Mouse (Mus musculus) intestine, embryonic 14.5 days (tissue): Measurements from ENCODE around the gene Stk10. TPM values are rescaled to one million over a fixed set of nuclear protein-coding genes. Genes with fewer than 3 reads are reported as not detected.

Experiments
- ATAC-seq: fragments of 200-750 bp; cut with Nextera tagmentation; replicated peaks from 2 replicates; pipeline ENCODE4 v1.8.0; 2017; ENCODE audit warnings: low read depth, moderate number of reproducible peaks, moderate TSS enrichment, moderate library complexity; ENCODE audit not compliant: low FRiP score, low TSS enrichment
- DNase-seq: peaks from one replicate; pipeline ENCODE4 v3.0.0-alpha.2; 2018; ENCODE audit warnings: low spot score
- H3K27ac ChIP-seq: fragments of 300-500 bp; sonication (generic); 2 replicates; pipeline ENCODE4 v1.5.1; 2014; ENCODE audit warnings: low read depth, mild to moderate bottlenecking, control low read depth
- H3K27me3 ChIP-seq: fragments of 300-500 bp; sonication (generic); replicated peaks from 2 replicates; pipeline ENCODE4 v1.6.1; 2014; ENCODE audit warnings: low read length, control low read depth; ENCODE audit not compliant: control insufficient read depth, insufficient read depth
- H3K36me3 ChIP-seq: fragments of 300-500 bp; sonication (generic); 2 replicates; pipeline ENCODE4 v1.6.1; 2014; ENCODE audit warnings: low read length, control low read depth; ENCODE audit not compliant: control insufficient read depth, insufficient read depth
- H3K4me1 ChIP-seq: fragments of 300-500 bp; sonication (generic); replicated peaks from 2 replicates; pipeline ENCODE4 v1.6.1; 2014; ENCODE audit warnings: low read length, control low read depth, mixed read lengths; ENCODE audit not compliant: control insufficient read depth, insufficient read depth
- H3K4me2 ChIP-seq: fragments of 300-500 bp; sonication (generic); 2 replicates; pipeline ENCODE4 v1.6.1; 2014; ENCODE audit warnings: low read length
- H3K4me3 ChIP-seq: fragments of 300-500 bp; sonication (generic); 2 replicates; pipeline ENCODE4 v1.5.1; 2014; ENCODE audit warnings: low read depth, low read length, control low read depth, mixed read lengths
- H3K9ac ChIP-seq: fragments of 300-500 bp; sonication (generic); 2 replicates; pipeline ENCODE4 v1.6.1; 2014; ENCODE audit warnings: mild to moderate bottlenecking, low read length
- H3K9me3 ChIP-seq: fragments of 300-500 bp; sonication (generic); 2 replicates; pipeline ENCODE4 v1.6.1; 2016; ENCODE audit warnings: low read length, control low read depth; ENCODE audit not compliant: control insufficient read depth
- WGBS: fragments of 180-500 bp; shearing (Covaris S2); extraction: QIAGEN DNeasy Blood & Tissue Kit; methylation state at CpG from one replicate; pipeline ENCODE4 v1.1.7; 2014; 5-methylcytosine and 5-hydroxymethylcytosine counted together
- polyA plus RNA-seq: library from polyadenylated mRNA; unstranded; fragments of >200 nt; fragmentation: Nextera tagmentation; extraction: Ambion mirVana; gene quantifications from 2 replicates; pipeline ENCODE4 v1.2.1, GENCODE M21; 2014

Stk10 gene
- polyA plus RNA-seq, 1 experiment from 2014 or later, result 3.0 TPM

GRCm38 (mm10) chr11:32605131-32605860 is 72.2 kb downstream of the Stk10 start:
- H3K27ac ChIP-seq, result peak overlapping the region; percentile 76
- peak; percentile 70 for DNase-seq
- peaks cover 21% of the 10 kb centered on the region for H3K4me1 ChIP-seq
- H3K4me2 ChIP-seq, result no peak overlapping the region
- no peak overlapping the region for H3K9ac ChIP-seq
- no peaks in the 10 kb centered on the region for H3K27me3 ChIP-seq
- 50% methylated on average over 7 of the region's 7 CpGs for WGBS
- no peak overlapping the region for H3K4me3 ChIP-seq
- no peaks in the 10 kb centered on the region for H3K9me3 ChIP-seq
- peak; percentile 41; the same call in 1 of the 2 replicates for ATAC-seq
- no peaks in the 10 kb centered on the region for H3K36me3 ChIP-seq

GRCm38 (mm10) chr11:32605907-32606306 is 72.8 kb downstream of the Stk10 start:
- no peak for ATAC-seq
- 78% methylated on average over 3 of the region's 3 CpGs for WGBS

DNA sequence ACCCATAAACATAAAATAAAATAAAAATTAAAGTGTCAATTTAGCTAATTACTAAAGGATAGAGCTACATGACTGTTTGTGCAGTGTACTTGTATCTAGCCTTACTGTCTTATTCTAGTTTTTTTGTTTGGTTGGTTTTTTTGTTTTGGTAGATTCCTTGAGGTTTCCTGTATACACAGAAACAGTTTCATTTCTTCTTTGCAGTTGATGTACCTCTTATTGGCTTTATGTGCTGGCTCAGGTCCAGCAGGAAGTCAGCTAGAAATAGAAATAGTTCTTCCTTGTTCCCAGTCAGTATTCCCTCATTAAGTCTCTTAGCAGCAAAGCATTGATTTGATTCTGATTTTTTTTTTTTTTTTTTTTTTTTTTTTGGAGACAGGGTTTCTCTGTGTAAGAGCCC is 74.2 kb downstream of the Stk10 start:
- Histone ChIP-seq H3K36me3 (no peaks in the 10 kb centered on the region), H3K4me2 (no peak overlapping the region), H3K27ac (no peak overlapping the region), H3K27me3 (no peaks in the 10 kb centered on the region), H3K4me1 (peaks cover 12% of the 10 kb centered on the region), H3K4me3 (no peak overlapping the region), H3K9ac (no peak overlapping the region), H3K9me3 (no peaks in the 10 kb centered on the region)
- no peak for ATAC-seq
- DNase-seq, result no peak

More at GRCm38 (mm10) chr11:32605907-32606306, 72.8 kb downstream of the Stk10 start:
- no peaks in the 10 kb centered on the region for H3K9me3 ChIP-seq
- H3K36me3 ChIP-seq, result no peaks in the 10 kb centered on the region
- H3K9ac ChIP-seq, result no peak overlapping the region
- H3K4me1 ChIP-seq, result peaks cover 21% of the 10 kb centered on the region
- H3K4me2 ChIP-seq, result no peak overlapping the region
- no peaks in the 10 kb centered on the region for H3K27me3 ChIP-seq
- no peak overlapping the region for H3K27ac ChIP-seq
- no peak for DNase-seq
- no peak overlapping the region for H3K4me3 ChIP-seq

DNA sequence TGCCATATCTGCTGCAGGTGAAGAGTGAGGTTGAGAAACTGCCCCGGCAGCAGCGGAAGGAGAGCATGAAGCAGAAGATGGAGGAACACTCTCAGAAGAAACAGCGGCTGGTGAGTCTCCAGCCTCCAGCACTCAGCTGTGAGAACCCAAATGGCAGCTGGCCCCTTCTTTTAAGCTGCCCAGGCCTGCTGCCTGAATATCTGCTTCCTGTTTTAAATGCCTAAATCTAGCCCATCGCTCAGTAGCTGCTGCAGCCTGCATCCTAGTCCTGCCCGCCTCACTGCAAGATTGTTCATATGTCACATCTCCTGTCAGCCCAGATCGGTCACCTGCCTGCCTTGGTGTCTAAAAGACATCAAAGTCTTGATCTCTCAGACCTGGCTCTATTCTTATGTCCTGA is 77.5 kb downstream of the Stk10 start:
- no peak overlapping the region for H3K4me2 ChIP-seq
- 77% methylated on average over 6 of the region's 6 CpGs for WGBS
- no peaks in the 10 kb centered on the region for H3K9me3 ChIP-seq
- DNase-seq (no peak), ATAC-seq (no peak)
- H3K27ac ChIP-seq, result no peak overlapping the region
- H3K36me3 ChIP-seq, result no peaks in the 10 kb centered on the region
- H3K27me3 ChIP-seq, result no peaks in the 10 kb centered on the region
- no peak overlapping the region for H3K4me3 ChIP-seq
- H3K4me1 ChIP-seq, result peaks cover under 1% of the 10 kb centered on the region; the same call in 1 of the 2 replicates
- H3K9ac ChIP-seq, result no peak overlapping the region

DNA sequence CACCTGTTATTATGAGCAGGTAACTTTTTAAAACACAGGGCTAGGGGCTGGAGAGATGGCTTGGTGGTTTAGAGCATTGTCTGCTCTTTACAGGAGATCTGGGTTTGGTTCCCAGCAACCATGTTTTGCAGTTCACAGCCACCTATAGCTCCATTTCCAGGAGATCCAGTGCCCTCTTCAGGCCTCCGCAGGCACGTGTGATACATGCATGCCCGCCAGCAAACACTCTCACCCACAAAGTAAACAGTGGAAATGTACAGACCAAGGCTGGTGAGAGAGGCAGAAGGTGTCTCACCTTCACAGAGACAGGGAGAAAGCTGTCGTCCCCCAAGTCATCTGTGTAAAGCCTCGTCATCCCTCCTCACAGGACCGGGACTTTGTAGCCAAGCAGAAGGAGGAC is 79.2 kb downstream of the Stk10 start:
- no peaks in the 10 kb centered on the region for H3K4me1 ChIP-seq
- H3K36me3 ChIP-seq, result no peaks in the 10 kb centered on the region
- no peaks in the 10 kb centered on the region for H3K27me3 ChIP-seq
- H3K4me3 ChIP-seq, result no peak overlapping the region
- WGBS, result 73% methylated on average over 6 of the region's 6 CpGs
- DNase-seq (no peak), ATAC-seq (no peak)
- H3K9ac ChIP-seq, result no peak overlapping the region
- H3K4me2 ChIP-seq, result no peak overlapping the region
- H3K9me3 ChIP-seq, result no peaks in the 10 kb centered on the region
- no peak overlapping the region for H3K27ac ChIP-seq

DNA sequence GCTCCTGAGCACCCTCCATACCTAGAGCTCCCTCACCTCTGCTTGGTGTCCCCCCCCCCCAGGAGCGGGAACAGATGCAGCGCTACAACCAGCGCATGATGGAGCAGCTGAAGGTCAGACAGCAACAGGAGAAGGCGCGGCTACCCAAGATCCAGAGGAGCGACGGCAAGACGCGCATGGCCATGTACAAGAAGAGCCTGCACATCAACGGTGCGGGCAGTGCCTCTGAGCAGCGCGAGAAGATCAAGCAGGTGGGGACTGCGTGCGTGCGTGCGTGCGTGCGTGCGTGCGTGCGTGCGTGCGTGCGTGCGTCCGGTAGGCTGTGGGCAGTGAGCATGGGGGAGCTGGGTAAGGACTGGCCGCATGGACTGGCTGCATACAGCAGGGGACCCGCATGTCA is 81.4 kb downstream of the Stk10 start:
- H3K27me3 ChIP-seq, result no peaks in the 10 kb centered on the region
- ATAC-seq (no peak), DNase-seq (no peak)
- no peak overlapping the region for H3K4me2 ChIP-seq
- 94% methylated on average over 29 of the region's 29 CpGs for WGBS
- H3K9me3 ChIP-seq, result no peaks in the 10 kb centered on the region
- H3K9ac ChIP-seq, result no peak overlapping the region
- H3K4me1 ChIP-seq, result peaks cover 8% of the 10 kb centered on the region
- H3K27ac ChIP-seq, result no peak overlapping the region
- H3K36me3 ChIP-seq, result no peaks in the 10 kb centered on the region
- no peak overlapping the region for H3K4me3 ChIP-seq

DNA sequence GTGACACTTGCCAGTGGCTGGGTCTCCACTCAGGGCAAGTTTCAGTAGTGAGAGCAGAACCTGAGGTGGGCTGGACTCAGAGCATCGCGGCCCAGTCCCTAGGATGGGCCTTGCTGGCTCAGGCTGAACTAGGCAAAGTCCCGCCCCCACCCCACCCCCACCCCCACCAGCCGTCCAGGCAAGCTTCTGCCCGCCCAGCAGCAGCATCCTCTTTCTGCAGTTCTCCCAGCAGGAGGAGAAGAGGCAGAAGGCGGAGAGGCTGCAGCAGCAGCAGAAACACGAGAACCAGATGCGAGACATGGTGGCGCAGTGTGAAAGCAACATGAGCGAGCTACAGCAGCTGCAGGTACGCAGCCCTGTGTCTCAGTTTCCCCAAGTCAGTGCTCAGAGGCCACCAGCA is 82.5 kb downstream of the Stk10 start:
- WGBS, result 22% methylated on average over 11 of the region's 11 CpGs

GRCm38 (mm10) chr11:32616091-32616490 is 83.0 kb downstream of the Stk10 start:
- ATAC-seq (no peak), DNase-seq (no peak)
- Histone ChIP-seq H3K4me3 (0 out of 2 replicates have a peak overlapping the region, but pooled peaks have one; percentile 6), H3K36me3 (no peaks in the 10 kb centered on the region), H3K9ac (no peak overlapping the region), H3K27ac (no peak overlapping the region), H3K4me1 (peaks cover 20% of the 10 kb centered on the region), H3K27me3 (no peaks in the 10 kb centered on the region), H3K9me3 (no peaks in the 10 kb centered on the region), H3K4me2 (peak overlapping the region; percentile 34)
- WGBS, result 52% methylated on average over 6 of the region's 6 CpGs

More for the DNA sequence above, 82.5 kb downstream of the Stk10 start:
- Histone ChIP-seq H3K27ac (no peak overlapping the region), H3K4me2 (peak overlapping the region; percentile 34), H3K27me3 (no peaks in the 10 kb centered on the region), H3K9ac (no peak overlapping the region), H3K4me3 (0 out of 2 replicates have a peak overlapping the region, but pooled peaks have one; percentile 6), H3K36me3 (no peaks in the 10 kb centered on the region), H3K4me1 (peaks cover 19% of the 10 kb centered on the region), H3K9me3 (no peaks in the 10 kb centered on the region)
- ATAC-seq (no peak), DNase-seq (no peak)

- Histone ChIP-seq H3K36me3 (no peaks in the 10 kb centered on the region; the same call in 1 of the 2 replicates), H3K27ac (no peak overlapping the region), H3K9me3 (no peaks in the 10 kb centered on the region), H3K9ac (no peak overlapping the region), H3K4me3 (no peak overlapping the region), H3K27me3 (no peaks in the 10 kb centered on the region), H3K4me1 (peaks cover 20% of the 10 kb centered on the region), H3K4me2 (no peak overlapping the region)
- WGBS, result 94% methylated on average over 1 of the region's 1 CpGs
- ATAC-seq (no peak), DNase-seq (no peak)
Observed at GRCm38 (mm10) chr11:32618036-32618435, 84.9 kb downstream of the Stk10 start.
